Mouse (Mus musculus) G1E-ER4 (cell line): ENCODE results near the gene Dixdc1. TPM values are rescaled to one million over a fixed set of nuclear protein-coding genes. Genes with fewer than 3 reads are reported as not detected.

Source experiments
- GATA1 ChIP-seq: IDR thresholded peaks from one replicate; pipeline ENCODE4 v1.8.0; 2012; ENCODE audit warnings: low read length, inconsistent platforms
- polyA plus RNA-seq: library from polyadenylated mRNA; stranded (reverse); fragments of >175 nt; gene quantifications from 2 replicates; pipeline ENCODE4 v1.2.3, GENCODE M21; 2012

Dixdc1 gene
- polyA plus RNA-seq, 1 experiment: not detected

DNA sequence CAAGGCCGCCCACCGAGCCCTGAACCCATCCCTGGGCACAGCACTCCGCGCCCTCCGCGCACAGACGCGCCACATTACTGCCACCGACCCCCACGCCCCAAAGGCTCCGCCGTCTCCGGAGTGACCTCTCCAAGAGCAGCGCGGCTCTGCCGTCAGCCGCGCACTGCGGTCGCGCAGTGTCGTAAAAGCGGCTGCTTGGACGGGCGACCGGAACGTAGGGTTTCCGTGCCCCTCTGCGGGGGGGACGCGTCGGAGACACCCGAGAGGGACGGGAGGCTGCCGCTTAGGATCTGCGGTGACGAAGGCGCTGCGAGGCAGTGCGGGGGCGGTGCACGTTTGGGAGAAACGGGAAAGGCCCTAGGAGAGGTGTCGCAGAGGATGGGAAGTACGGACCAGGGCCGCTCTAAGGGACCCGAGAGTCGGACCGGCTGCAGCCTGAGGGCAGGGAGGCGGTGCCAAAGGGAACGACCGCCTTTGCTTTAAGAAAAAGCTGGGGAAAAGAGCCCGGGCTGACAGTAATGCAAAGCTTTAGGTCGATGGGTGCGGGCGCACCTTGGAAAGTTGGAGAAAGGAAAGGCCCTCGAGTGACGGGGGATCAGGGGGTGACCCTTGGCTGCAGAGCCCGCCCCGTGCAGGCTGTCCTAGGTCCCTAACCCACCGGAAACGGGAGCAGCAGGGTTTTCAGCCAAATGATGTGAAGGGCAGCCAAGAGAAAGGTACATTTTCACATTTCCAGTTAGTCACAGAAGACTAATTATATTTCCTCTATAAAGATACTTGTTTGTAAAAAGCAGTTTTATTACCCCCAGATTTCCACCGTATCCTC lies 79.7 kb downstream of the Dixdc1 start, which contains the start of gene Dlat:
Gene Dlat, minus strand, starts transcription at position 389 of the 826 bp plus-strand sequence.
- TF ChIP-seq GATA1: no peak

DNA sequence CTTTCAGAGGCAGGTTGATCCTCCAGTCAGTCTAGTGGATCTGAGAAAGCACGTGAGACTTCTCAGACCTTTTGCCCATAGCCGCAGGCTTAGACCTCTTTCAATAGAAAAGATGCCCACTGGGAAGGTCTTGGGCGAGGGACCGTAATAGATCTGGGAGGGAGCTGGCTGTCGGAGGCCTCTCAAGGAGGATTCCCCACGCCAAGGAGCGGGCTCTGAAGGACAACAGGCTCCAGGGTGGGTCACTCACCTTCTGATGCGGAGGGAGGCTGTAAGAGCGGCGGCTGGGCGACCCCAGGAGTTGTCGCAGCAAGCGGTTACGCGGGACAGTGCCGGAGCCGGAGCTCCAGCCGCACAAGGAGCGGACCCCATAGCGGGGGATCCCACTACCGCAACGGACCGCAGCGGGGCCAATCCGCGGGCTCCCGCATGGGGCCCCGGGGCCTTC lies 80.4 kb downstream of the Dixdc1 start:
- no peak for TF ChIP-seq GATA1

DNA sequence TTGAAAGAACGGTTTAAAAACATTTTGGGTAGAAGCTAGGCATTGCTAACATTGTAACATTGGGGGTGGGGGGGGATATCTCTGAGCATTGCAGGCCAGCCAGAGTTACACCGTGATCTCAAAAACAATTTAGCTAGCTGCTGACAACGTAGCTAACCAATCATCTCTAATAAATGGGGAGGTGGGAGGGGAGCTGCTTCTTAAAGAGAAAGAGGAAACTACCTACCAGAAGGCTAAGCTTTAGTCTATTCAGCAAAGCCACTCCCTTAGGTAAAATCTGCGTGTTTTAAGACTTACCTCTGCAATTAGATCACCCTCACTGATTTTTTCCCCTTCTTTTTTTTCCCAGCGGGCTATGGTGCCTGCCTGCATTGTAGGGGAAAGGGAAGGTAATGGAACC lies 80.9 kb downstream of the Dixdc1 start:
- TF ChIP-seq GATA1: no peak

DNA sequence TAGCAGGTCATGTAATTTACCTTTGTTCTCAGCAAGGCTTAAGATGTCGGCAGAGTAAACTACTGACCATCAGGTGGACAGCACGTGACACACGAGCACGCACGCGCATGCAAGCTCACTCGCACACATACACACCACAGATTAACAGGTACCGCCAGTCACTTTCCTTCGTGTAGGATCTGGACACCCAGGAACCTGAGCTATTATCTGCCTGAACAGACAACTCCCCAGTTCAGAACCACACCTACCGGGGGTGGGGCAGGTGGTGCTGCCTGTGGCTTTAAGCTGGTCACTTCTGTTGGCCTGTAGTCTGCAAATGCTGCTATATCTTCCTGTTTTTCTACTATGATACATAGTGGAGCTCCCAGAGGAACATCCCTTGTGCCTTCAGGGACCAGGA lies 88.8 kb downstream of the Dixdc1 start:
- TF ChIP-seq GATA1: no peak

DNA sequence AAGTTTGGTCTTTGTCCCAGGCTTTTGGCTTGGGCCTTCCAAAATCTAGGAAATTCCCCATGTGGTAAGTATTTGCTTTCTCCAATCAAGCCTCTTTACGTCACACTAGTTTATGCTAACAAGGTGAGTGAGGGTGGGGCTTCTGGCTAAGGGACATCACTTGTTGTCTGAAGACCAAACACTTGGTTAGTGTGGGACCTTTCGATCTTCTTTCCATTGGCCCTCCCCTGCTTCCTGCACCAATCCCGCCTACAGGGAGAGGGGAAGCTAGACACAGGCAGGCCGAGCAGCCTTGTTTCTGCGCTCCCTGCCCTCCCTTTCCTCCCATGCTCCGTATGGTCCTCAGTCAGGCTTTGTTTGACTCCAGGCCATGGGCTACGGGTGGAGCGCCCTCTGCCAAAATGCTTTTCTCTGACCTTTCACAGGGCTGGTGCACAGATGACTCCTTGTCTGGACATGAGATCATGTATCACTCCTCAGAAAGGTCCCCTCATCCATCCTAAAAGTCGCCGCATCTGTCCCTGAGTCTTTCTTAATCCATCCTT lies 92.4 kb downstream of the Dixdc1 start:
- no peak for TF ChIP-seq GATA1

DNA sequence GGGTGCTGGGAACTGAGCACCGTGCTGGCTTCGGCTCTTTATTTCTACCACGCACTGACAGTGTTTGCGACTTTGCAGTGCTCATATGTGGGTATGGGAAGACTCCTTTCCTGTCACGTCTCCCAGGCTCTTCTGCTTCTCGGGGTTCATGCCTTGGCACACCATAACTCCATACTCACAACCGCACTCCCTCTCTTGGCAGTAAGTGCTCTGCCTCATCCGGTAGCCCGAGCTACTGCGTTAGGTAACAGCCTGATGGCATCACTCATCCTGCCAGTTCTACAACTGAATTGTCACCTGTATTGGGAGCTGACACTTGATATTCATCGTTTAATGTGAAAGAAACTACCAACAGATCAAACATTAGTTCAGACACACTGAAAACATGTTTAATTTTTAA lies 105.0 kb downstream of the Dixdc1 start:
- TF ChIP-seq GATA1: no peak

DNA sequence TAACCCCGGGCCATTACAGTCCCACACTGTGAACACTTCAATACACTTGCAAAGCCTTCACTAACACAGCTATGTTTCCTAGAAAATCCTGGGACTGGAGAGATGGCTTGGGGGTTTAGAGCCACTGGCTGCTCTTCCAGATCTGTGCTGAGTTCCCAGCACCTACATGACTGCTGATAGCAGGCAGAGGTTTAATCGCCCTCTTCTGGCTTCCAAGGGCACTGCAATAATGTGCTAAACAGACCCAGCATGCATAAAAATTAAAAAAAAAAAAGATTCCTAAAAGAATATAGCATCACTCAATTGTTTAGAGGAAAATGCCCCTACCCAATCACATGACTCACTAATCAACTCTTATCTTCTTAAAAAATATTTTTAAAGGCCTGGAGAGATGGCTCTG lies 106.3 kb downstream of the Dixdc1 start:
- TF ChIP-seq GATA1: no peak

DNA sequence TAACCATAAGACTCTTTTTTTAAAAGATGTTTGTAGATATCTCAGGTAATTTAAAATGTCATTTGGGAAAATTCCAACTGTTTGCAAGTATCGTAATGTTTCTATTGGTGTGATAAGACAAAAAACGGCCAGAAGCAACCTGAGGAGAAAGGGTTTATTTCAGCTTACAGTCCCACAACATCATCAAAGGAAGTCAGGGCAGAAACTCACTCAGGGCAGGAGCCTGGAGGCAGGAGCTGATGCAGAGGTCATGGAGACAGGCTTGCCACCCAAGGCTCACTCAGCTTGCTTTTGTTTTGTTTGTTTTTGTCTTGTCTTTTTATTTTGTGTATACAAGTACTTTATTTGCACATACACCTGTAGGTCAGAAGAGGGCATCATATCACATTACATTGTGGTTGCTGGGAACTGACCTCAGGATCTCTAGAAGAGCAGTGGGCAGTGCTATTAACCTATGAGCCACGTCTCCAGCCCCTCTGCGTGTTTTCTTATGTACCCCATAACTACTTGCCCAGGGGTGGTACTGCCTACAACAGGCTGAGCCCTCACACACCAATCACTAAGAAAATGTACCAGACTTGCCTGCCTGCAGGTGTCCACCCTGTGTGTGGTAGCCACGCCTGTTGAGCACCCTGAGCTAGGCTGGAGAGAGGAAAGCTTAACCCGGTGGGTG lies 107.2 kb downstream of the Dixdc1 start:
- no peak for TF ChIP-seq GATA1

DNA sequence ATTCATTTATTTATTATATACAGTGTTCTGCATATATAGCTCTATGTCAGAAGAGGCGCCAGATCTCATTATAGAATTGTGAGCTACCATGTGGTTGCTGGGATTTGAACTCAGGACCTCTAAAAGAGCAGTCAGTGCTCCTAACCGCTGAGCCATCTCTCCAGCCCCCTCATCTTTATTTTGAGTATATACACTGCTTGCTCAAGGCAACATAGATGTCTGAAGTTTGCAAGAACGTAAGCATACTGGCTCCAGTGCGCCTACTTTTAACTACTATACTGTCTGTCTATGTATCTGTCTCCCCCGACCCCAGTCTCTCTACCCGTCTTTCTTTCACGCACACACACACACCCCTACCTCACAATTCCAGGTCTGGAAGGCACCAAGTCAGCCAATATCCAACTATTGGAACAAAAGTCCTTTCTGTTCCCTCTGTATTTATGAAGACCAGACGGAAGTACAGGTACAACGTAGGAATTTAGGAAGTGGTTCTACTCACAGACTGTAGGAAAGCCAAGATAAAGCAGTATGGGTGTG lies 121.5 kb downstream of the Dixdc1 start:
- no peak for TF ChIP-seq GATA1

DNA sequence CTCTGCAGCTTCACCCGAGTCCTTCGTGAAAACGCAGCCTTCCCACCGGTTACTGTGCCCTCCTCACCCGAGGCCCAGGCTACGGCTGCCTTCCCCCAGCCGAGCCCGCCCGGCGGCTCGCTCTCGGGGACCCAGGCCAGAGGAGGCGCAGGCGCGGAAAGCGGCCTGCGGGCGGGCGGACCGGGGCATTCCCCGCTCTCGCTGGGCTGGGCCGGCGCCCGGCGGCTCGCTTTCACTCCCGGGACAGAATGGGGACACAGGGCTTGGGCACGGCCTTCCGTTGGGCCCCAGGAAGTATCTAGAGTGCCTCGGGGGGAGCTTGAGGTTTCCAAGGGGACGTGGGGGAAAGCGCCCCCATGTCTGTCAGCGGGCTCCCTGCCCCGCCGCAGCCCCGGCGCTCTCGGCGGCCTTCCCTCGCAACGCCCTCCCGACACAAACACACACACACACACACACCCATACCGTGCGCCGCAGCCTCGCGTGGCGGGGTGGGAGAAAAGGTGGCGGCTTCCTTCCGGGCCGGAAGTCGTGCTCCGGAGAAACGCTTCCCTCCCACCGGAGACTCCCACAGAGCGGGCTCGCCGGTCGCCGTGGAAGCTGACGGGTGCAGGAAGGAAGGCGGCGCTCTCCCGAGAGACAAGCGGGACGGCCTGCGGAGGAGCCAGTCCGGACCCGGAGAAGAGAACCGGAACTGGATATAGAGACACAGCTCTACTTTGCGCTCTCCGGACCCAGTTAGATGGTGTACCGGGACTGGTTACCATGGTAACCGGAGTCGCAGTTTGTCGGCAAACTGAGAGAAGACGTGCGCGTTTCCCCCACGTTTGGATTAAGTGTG lies 122.3 kb downstream of the Dixdc1 start, which contains the start of the genes Pih1d2 and Nkapd1:
Gene Pih1d2, plus strand, starts transcription at position 556 of the 838 bp plus-strand sequence.
Gene Nkapd1, minus strand, starts transcription at position 699 of the 838 bp plus-strand sequence.
- TF ChIP-seq GATA1: no peak

DNA sequence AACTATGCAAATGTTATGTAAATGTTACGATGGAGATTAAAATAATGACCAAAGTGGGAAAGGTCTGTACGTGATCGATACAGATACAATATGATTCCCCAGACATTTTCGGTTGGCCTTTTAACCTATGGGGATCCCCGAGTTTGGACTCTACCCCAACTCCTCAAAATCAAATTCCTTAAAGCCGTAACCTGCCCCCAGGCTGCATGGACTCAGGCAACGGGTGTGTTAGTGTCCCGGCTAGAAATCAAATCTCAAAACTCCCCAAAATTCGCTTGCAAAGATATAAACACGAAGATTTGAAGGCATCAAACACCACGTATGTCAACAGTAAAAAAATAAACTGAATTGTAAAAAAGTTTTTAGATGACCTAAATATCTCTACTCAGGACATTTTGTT lies 123.2 kb downstream of the Dixdc1 start:
- no peak for TF ChIP-seq GATA1

Other genes starting within 250 kb of the Dixdc1 start
- gene Plet1, start 245.0 kb downstream of the Dixdc1 start, polyA plus RNA-seq: not detected in 2 replicates
- 6.6 and 15.4 TPM in 2 replicates for gene Pts, start 210.8 kb downstream of the Dixdc1 start, polyA plus RNA-seq
- not detected in 2 replicates for gene Il18, start 184.7 kb downstream of the Dixdc1 start, polyA plus RNA-seq
- not detected in 2 replicates for gene Bco2, start 184.3 kb downstream of the Dixdc1 start, polyA plus RNA-seq
- not detected in 2 replicates for gene Tex12, start 178.2 kb downstream of the Dixdc1 start, polyA plus RNA-seq
- 15.5 and 45.5 TPM in 2 replicates for gene Sdhd, start 135.7 kb downstream of the Dixdc1 start, polyA plus RNA-seq
- gene Timm8b, start 135.6 kb downstream of the Dixdc1 start, polyA plus RNA-seq: 13.3 and 21.0 TPM in 2 replicates
- 0.29 and 0.44 TPM in 2 replicates for gene Pih1d2, start 122.2 kb downstream of the Dixdc1 start, polyA plus RNA-seq
- gene Nkapd1, start 122.1 kb downstream of the Dixdc1 start, polyA plus RNA-seq: 9.5 and 11.1 TPM in 2 replicates
- 48.6 and 57.7 TPM in 2 replicates for gene Dlat, start 79.7 kb downstream of the Dixdc1 start, polyA plus RNA-seq
- not detected in 2 replicates for gene 2310030G06Rik, start 7.0 kb upstream of the Dixdc1 start, polyA plus RNA-seq
- gene Cryab, start 11.8 kb upstream of the Dixdc1 start, polyA plus RNA-seq: not detected in 2 replicates
- gene Hspb2, start 12.8 kb upstream of the Dixdc1 start, polyA plus RNA-seq: not detected in 2 replicates
- 1.9 and 2.1 TPM in 2 replicates for gene Fdxacb1, start 28.7 kb upstream of the Dixdc1 start, polyA plus RNA-seq
- 12.5 and 18.0 TPM in 2 replicates for gene Alg9, start 35.5 kb upstream of the Dixdc1 start, polyA plus RNA-seq
- 1.2 and 1.4 TPM in 2 replicates for gene 1110032A03Rik, start 36.0 kb upstream of the Dixdc1 start, polyA plus RNA-seq
- 15.9 and 23.9 TPM in 2 replicates for gene Ppp2r1b, start 105.8 kb upstream of the Dixdc1 start, polyA plus RNA-seq